Mouse (Mus musculus) MEL (cell line): ENCODE data around the gene Gjc2.

Source experiments
- CTCF ChIP-seq, 3 experiments: IDR thresholded peaks in 2 of 3; conservative IDR thresholded peaks in 1 of 3; 2 replicates each; pipeline ENCODE4 v1.5.1; 2011 to 2012; ENCODE audit warnings: low read length in 3 of 3, low read depth in 2 of 3, mild to moderate bottlenecking in 2 of 3, improper control_type of control experiment in 1 of 3, inconsistent platforms in 1 of 3, mixed read lengths in 1 of 3, moderate library complexity in 1 of 3; ENCODE audit not compliant: control insufficient read depth in 1 of 3, insufficient read depth in 1 of 3, poor library complexity in 1 of 3, severe bottlenecking in 1 of 3
- EP300 ChIP-seq, 2 experiments: IDR thresholded peaks; 2 replicates each; pipeline ENCODE4 v1.6.1; 2011; ENCODE audit warnings: improper control_type of control experiment in 2 of 2, low read length in 2 of 2, low read depth in 1 of 2, mild to moderate bottlenecking in 1 of 2
- MAX ChIP-seq: IDR thresholded peaks from 2 replicates; pipeline ENCODE4 v1.6.1; 2011; ENCODE audit warnings: low read length, improper control_type of control experiment
- POLR2A ChIP-seq, 2 experiments: IDR thresholded peaks; 2 replicates each; pipeline ENCODE4 v1.6.1; 2011 to 2012; ENCODE audit warnings: low read length in 2 of 2, mild to moderate bottlenecking in 2 of 2, control low read depth in 1 of 2, improper control_type of control experiment in 1 of 2, low read depth in 1 of 2, moderate library complexity in 1 of 2; ENCODE audit not compliant: control insufficient read depth in 1 of 2, insufficient read depth in 1 of 2, poor library complexity in 1 of 2
- POLR2AphosphoS2 ChIP-seq: IDR thresholded peaks from 2 replicates; pipeline ENCODE4 v1.6.1; 2011; ENCODE audit warnings: low read length, improper control_type of control experiment
- TCF12 ChIP-seq: IDR thresholded peaks from 2 replicates; pipeline ENCODE4 v1.6.1; 2014; ENCODE audit warnings: low read depth, mild to moderate bottlenecking, inconsistent platforms, low read length, improper control_type of control experiment, moderate library complexity

DNA sequence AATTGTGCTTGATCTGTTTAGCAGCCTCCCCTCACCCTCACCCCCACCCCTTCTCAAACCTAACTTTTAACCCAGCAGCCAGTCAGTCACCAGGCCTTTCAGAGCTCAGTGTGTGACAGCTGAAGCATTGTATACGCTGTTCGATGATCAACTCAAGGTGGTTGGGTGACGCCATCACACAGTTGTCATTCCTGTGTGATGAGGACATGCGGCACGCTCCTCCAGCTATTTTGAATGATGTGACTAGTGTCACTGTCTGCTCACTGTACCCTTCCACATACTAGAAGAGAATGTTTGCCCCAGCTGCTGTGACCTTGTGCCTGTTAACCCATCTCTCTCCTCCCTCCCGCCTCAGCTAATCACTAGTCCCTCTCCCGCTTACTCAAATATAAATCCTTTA lies 28.8 kb downstream of the Gjc2 start:
- no peak for TF ChIP-seq POLR2AphosphoS2
- TF ChIP-seq TCF12: no peak
- no peak for TF ChIP-seq POLR2A (IDR thresholded peaks at IDR 0.05; ENCODE audit: control insufficient read depth in 1 of 2, insufficient read depth in 1 of 2, low read depth in 1 of 2, low read length in 2 of 2, poor library complexity in 1 of 2)
- TF ChIP-seq CTCF (IDR thresholded peaks at IDR 0.05 in 2 of 3, conservative IDR thresholded peaks at IDR 0.05 in 1 of 3; ENCODE audit: control insufficient read depth in 1 of 3, insufficient read depth in 1 of 3, low read depth in 2 of 3, low read length in 3 of 3, poor library complexity in 1 of 3, severe bottlenecking in 1 of 3): no peak
- TF ChIP-seq EP300 (IDR thresholded peaks at IDR 0.05; ENCODE audit: low read depth in 1 of 2, low read length in 2 of 2): no peak
- TF ChIP-seq MAX: no peak
